Mouse (Mus musculus) midbrain, embryonic 12.5 days (tissue): ENCODE results near the gene Gypa. TPM values are rescaled to one million over a fixed set of nuclear protein-coding genes. Genes with fewer than 3 reads are reported as not detected.

Source experiments
- ATAC-seq: fragments of 200-750 bp; cut with Nextera tagmentation; 2 replicates; pipeline ENCODE4 v1.8.0; 2017; ENCODE audit warnings: low read depth, moderate TSS enrichment, moderate library complexity; ENCODE audit not compliant: low FRiP score
- H3K27ac ChIP-seq: fragments of 300-500 bp; sonication (generic); replicated peaks from 2 replicates; pipeline ENCODE4 v1.5.1; 2016; ENCODE audit warnings: mild to moderate bottlenecking
- H3K27me3 ChIP-seq: fragments of 300-500 bp; sonication (generic); 2 replicates; pipeline ENCODE4 v1.6.1; 2016; ENCODE audit warnings: mild to moderate bottlenecking
- H3K36me3 ChIP-seq: fragments of 300-500 bp; sonication (generic); 2 replicates; pipeline ENCODE4 v1.6.1; 2016
- H3K4me1 ChIP-seq: fragments of 300-500 bp; sonication (generic); 2 replicates; pipeline ENCODE4 v1.6.1; 2016
- H3K4me2 ChIP-seq: fragments of 300-500 bp; sonication (generic); replicated peaks from 2 replicates; pipeline ENCODE4 v1.6.1; 2016; ENCODE audit warnings: mild to moderate bottlenecking, moderate library complexity
- H3K4me3 ChIP-seq: fragments of 300-500 bp; sonication (generic); 2 replicates; pipeline ENCODE4 v1.5.1; 2016; ENCODE audit warnings: mild to moderate bottlenecking
- H3K9ac ChIP-seq: fragments of 300-500 bp; sonication (generic); replicated peaks from 2 replicates; pipeline ENCODE4 v1.6.1; 2016; ENCODE audit warnings: mild to moderate bottlenecking, moderate library complexity
- H3K9me3 ChIP-seq: fragments of 300-500 bp; sonication (generic); 2 replicates; pipeline ENCODE4 v1.6.1; 2016; ENCODE audit warnings: mild to moderate bottlenecking
- WGBS: fragments of 180-500 bp; shearing (Covaris S2); methylation state at CpG from one replicate; pipeline ENCODE4 v1.1.7; 2016; 5-methylcytosine and 5-hydroxymethylcytosine counted together
- polyA plus RNA-seq: library from polyadenylated mRNA; unstranded; fragments of >200 nt; fragmentation: Nextera tagmentation; extraction: Ambion mirVana; gene quantifications from 2 replicates; pipeline ENCODE4 v1.2.1, GENCODE M21; 2016

Gene Gypa
- polyA plus RNA-seq, 1 experiment from 2014 or later, result 5.6 TPM

GRCm38 (mm10) chr8:80554991-80555390 lies 61.4 kb downstream of the Gypa start:
- H3K4me3 ChIP-seq, result no peak overlapping the region
- H3K9ac ChIP-seq, result no peak overlapping the region
- no peak for ATAC-seq
- H3K27ac ChIP-seq, result no peak overlapping the region
- H3K4me2 ChIP-seq, result no peak overlapping the region
- H3K36me3 ChIP-seq, result no peaks in the 10 kb centered on the region
- WGBS, result 97% methylated on average over 2 of the region's 2 CpGs
- H3K27me3 ChIP-seq, result no peaks in the 10 kb centered on the region
- H3K4me1 ChIP-seq, result peaks cover 3% of the 10 kb centered on the region; the same call in 1 of the 2 replicates
- no peaks in the 10 kb centered on the region for H3K9me3 ChIP-seq

Other genes with a start within 250 kb of the Gypa start
- gene Frem3, start 117.3 kb downstream of the Gypa start, polyA plus RNA-seq, result not detected in 2 replicates
- gene Smarca5, start 245.7 kb downstream of the Gypa start, polyA plus RNA-seq, result 162 and 183 TPM in 2 replicates